Mouse (Mus musculus) C3H10T1/2 (cell line): Measurements from ENCODE around the gene Bad. TPM values are rescaled to one million over a fixed set of nuclear protein-coding genes. Genes with fewer than 3 reads are reported as not detected.

Source experiments
- polyA plus RNA-seq, 2 experiments: library from polyadenylated mRNA; unstranded; fragments of >200 nt; fragmentation: generic; extraction: Trizol; gene quantifications; one replicate each; pipeline ENCODE4 v1.2.1; 2012; ENCODE audit warnings: missing spikeins in 2 of 2

Bad gene
- polyA plus RNA-seq, 2 experiments: 155 to 180 TPM

Other genes starting within 250 kb of the Bad start
- gene Rps6ka4, start 101.2 kb upstream of the Bad start, polyA plus RNA-seq: 10 to 100 TPM; 52.0 to 84.8 TPM
- gene Ccdc88b, start 83.7 kb upstream of the Bad start, polyA plus RNA-seq: under 1 TPM; 0.08 to 0.25 TPM
- gene Trmt112, start 32.2 kb upstream of the Bad start, polyA plus RNA-seq: 100 to 1,000 TPM; 375 to 622 TPM
- gene Prdx5, start 31.8 kb upstream of the Bad start, polyA plus RNA-seq: 100 to 1,000 TPM; 235 to 247 TPM
- gene Esrra, start 20.0 kb upstream of the Bad start, polyA plus RNA-seq: 10 to 100 TPM; 14.9 to 28.8 TPM
- gene Catsperz, start 16.5 kb upstream of the Bad start, polyA plus RNA-seq: under 1 TPM in 1 of 2 experiments, not detected in 1; 0.34 TPM
- under 1 TPM; 0.08 to 0.28 TPM for gene Kcnk4, start 7.3 kb upstream of the Bad start, polyA plus RNA-seq
- gene Gpr137, start 619 bp downstream of the Bad start, polyA plus RNA-seq: 10 to 100 TPM; 42.4 to 50.3 TPM
- 1,000 to 10,000 TPM in 1 of 2 experiments, 100 to 1,000 TPM in 1; 321 to 1,838 TPM for gene Ppp1r14b, start 33.1 kb downstream of the Bad start, polyA plus RNA-seq
- gene Plcb3, start 34.6 kb downstream of the Bad start, polyA plus RNA-seq: 10 to 100 TPM; 14.8 to 39.5 TPM
- 100 to 1,000 TPM; 263 to 273 TPM for gene Fkbp2, start 38.6 kb downstream of the Bad start, polyA plus RNA-seq
- gene Vegfb, start 45.8 kb downstream of the Bad start, polyA plus RNA-seq: 100 to 1,000 TPM in 1 of 2 experiments, 10 to 100 TPM in 1; 97.7 to 101 TPM
- gene Dnajc4, start 50.7 kb downstream of the Bad start, polyA plus RNA-seq: 10 to 100 TPM; 23.6 to 59.0 TPM
- gene Nudt22, start 54.3 kb downstream of the Bad start, polyA plus RNA-seq: 10 to 100 TPM; 31.2 to 50.1 TPM
- gene Trpt1, start 54.3 kb downstream of the Bad start, polyA plus RNA-seq: 10 to 100 TPM in 1 of 2 experiments, 1 to 10 TPM in 1; 9.2 to 18.4 TPM
- gene Fermt3, start 77.6 kb downstream of the Bad start, polyA plus RNA-seq: under 1 TPM; 0.14 to 0.52 TPM
- gene Stip1, start 98.1 kb downstream of the Bad start, polyA plus RNA-seq: 100 to 1,000 TPM; 158 to 173 TPM
- gene Macrod1, start 114.9 kb downstream of the Bad start, polyA plus RNA-seq: 10 to 100 TPM; 11.8 to 33.4 TPM
- gene Flrt1, start 163.9 kb downstream of the Bad start, polyA plus RNA-seq: 1 to 10 TPM in 1 of 2 experiments, under 1 TPM in 1; 0.02 to 1.1 TPM